Mouse (Mus musculus): ENCODE measurements around the gene Dnajc30. TPM values are rescaled to one million over a fixed set of nuclear protein-coding genes. Genes with fewer than 3 reads are reported as not detected.

Gene Dnajc30
- polyA plus RNA-seq, 1 experiment from 2014 or later: 28.1 TPM

- no peak for ATAC-seq (ENCODE audit: extremely low read depth, insufficient number of reproducible peaks, low FRiP score, low TSS enrichment)
These were observed 14.4 kb downstream of the Dnajc30 start for GRCm38 (mm10) chr5:135078482-135078810.

GRCm38 (mm10) chr5:135079578-135079977 is 15.6 kb downstream of the Dnajc30 start:
- H3K36me3 ChIP-seq: peaks cover 5% of the 10 kb centered on the region; the same call in 1 of the 2 replicates
- H3K4me2 ChIP-seq: no peak overlapping the region
- H3K4me3 ChIP-seq: no peak overlapping the region
- WGBS: 93% methylated on average over 2 of the region's 2 CpGs
- H3K27me3 ChIP-seq (replicated peaks): peaks cover 34% of the 10 kb centered on the region
- H3K9me3 ChIP-seq: no peaks in the 10 kb centered on the region
- H3K4me1 ChIP-seq: peaks cover 13% of the 10 kb centered on the region
- no peak overlapping the region for H3K9ac ChIP-seq
- ATAC-seq (ENCODE audit: extremely low read depth, insufficient number of reproducible peaks, low FRiP score, low TSS enrichment): no peak
- no peak overlapping the region for H3K27ac ChIP-seq (replicated peaks)

More at GRCm38 (mm10) chr5:135078482-135078810, 14.4 kb downstream of the Dnajc30 start:
- Histone ChIP-seq H3K27ac (replicated peaks) (no peak overlapping the region), H3K9me3 (no peaks in the 10 kb centered on the region), H3K27me3 (replicated peaks) (peaks cover 30% of the 10 kb centered on the region), H3K4me3 (peak overlapping the region; percentile 83), H3K4me1 (peaks cover 17% of the 10 kb centered on the region), H3K9ac (peak overlapping the region; percentile 90), H3K4me2 (peak overlapping the region; percentile 86), H3K36me3 (peaks cover 5% of the 10 kb centered on the region; the same call in 1 of the 2 replicates)
- WGBS: under 1% methylated on average over 11 of the region's 11 CpGs

GRCm38 (mm10) chr5:135080539-135080938 is 16.5 kb downstream of the Dnajc30 start:
- 79% methylated on average over 5 of the region's 5 CpGs for WGBS
- Histone ChIP-seq H3K9me3 (no peaks in the 10 kb centered on the region), H3K27me3 (replicated peaks) (peaks cover 43% of the 10 kb centered on the region), H3K9ac (no peak overlapping the region), H3K36me3 (0 out of 2 replicates have a peak, but pooled peaks cover under 1% of the 10 kb centered on the region), H3K4me1 (peaks cover 13% of the 10 kb centered on the region), H3K27ac (replicated peaks) (no peak overlapping the region), H3K4me3 (no peak overlapping the region), H3K4me2 (no peak overlapping the region)
- ATAC-seq (ENCODE audit: extremely low read depth, insufficient number of reproducible peaks, low FRiP score, low TSS enrichment): no peak

GRCm38 (mm10) chr5:135086871-135087270 is 22.9 kb downstream of the Dnajc30 start:
- no peak overlapping the region for H3K4me3 ChIP-seq
- no peak overlapping the region for H3K27ac ChIP-seq (replicated peaks)
- no peaks in the 10 kb centered on the region for H3K36me3 ChIP-seq
- peaks cover 80% of the 10 kb centered on the region for H3K27me3 ChIP-seq (replicated peaks)
- no peaks in the 10 kb centered on the region for H3K9me3 ChIP-seq
- WGBS: 62% methylated on average over 4 of the region's 4 CpGs
- ATAC-seq (ENCODE audit: extremely low read depth, insufficient number of reproducible peaks, low FRiP score, low TSS enrichment): no peak
- H3K9ac ChIP-seq: no peak overlapping the region
- H3K4me1 ChIP-seq: no peaks in the 10 kb centered on the region
- H3K4me2 ChIP-seq: no peak overlapping the region

- WGBS: 3% methylated on average over 39 of the region's 39 CpGs
- peaks cover 96% of the 10 kb centered on the region for H3K27me3 ChIP-seq (replicated peaks)
- H3K9ac ChIP-seq: peak within 1 kb of the TSS; percentile 47
- no peak within 1 kb of the TSS for H3K27ac ChIP-seq (replicated peaks)
- H3K9me3 ChIP-seq: no peaks in the 10 kb centered on the region
- ATAC-seq (ENCODE audit: extremely low read depth, insufficient number of reproducible peaks, low FRiP score, low TSS enrichment): no peak
- no peaks in the 10 kb centered on the region for H3K4me1 ChIP-seq
- H3K4me3 ChIP-seq: peak within 1 kb of the TSS; percentile 32
- H3K4me2 ChIP-seq: peak within 1 kb of the TSS; percentile 55
- no peaks in the 10 kb centered on the region for H3K36me3 ChIP-seq
These were observed 25.7 kb downstream of the Dnajc30 start, which contains the start of gene Mlxipl for GRCm38 (mm10) chr5:135089653-135090052. Mlxipl (plus strand) TSS chr5:135089890.

GRCm38 (mm10) chr5:135100981-135101380 is 37.0 kb downstream of the Dnajc30 start:
- Histone ChIP-seq H3K27ac (replicated peaks) (no peak overlapping the region), H3K9me3 (no peaks in the 10 kb centered on the region), H3K27me3 (replicated peaks) (peaks cover 43% of the 10 kb centered on the region), H3K36me3 (no peaks in the 10 kb centered on the region), H3K4me1 (no peaks in the 10 kb centered on the region), H3K4me2 (no peak overlapping the region), H3K9ac (no peak overlapping the region), H3K4me3 (no peak overlapping the region)
- 31% methylated on average over 1 of the region's 1 CpGs for WGBS
- ATAC-seq (ENCODE audit: extremely low read depth, insufficient number of reproducible peaks, low FRiP score, low TSS enrichment): no peak

GRCm38 (mm10) chr5:135103999-135104660 is 40.1 kb downstream of the Dnajc30 start:
- Histone ChIP-seq H3K4me3 (no peak overlapping the region), H3K27ac (replicated peaks) (no peak overlapping the region), H3K9me3 (no peaks in the 10 kb centered on the region), H3K4me2 (no peak overlapping the region), H3K27me3 (replicated peaks) (peaks cover 63% of the 10 kb centered on the region), H3K9ac (no peak overlapping the region), H3K36me3 (no peaks in the 10 kb centered on the region), H3K4me1 (peaks cover 21% of the 10 kb centered on the region)
- 56% methylated on average over 11 of the region's 11 CpGs for WGBS
- no peak for ATAC-seq (ENCODE audit: extremely low read depth, insufficient number of reproducible peaks, low FRiP score, low TSS enrichment)

- ATAC-seq (ENCODE audit: extremely low read depth, insufficient number of reproducible peaks, low FRiP score, low TSS enrichment): peak; percentile 69; the same call in 1 of the 2 replicates
- H3K27ac ChIP-seq (replicated peaks): no peak overlapping the region
These were observed 42.8 kb downstream of the Dnajc30 start for GRCm38 (mm10) chr5:135106758-135107256.

GRCm38 (mm10) chr5:135107521-135108501 is 43.8 kb downstream of the Dnajc30 start:
- 8% methylated on average over 40 of the region's 40 CpGs for WGBS
- no peak for ATAC-seq (ENCODE audit: extremely low read depth, insufficient number of reproducible peaks, low FRiP score, low TSS enrichment)
- Histone ChIP-seq H3K27me3 (replicated peaks) (peaks cover 90% of the 10 kb centered on the region), H3K4me2 (peak overlapping the region; percentile 91), H3K9me3 (no peaks in the 10 kb centered on the region; the same call in 1 of the 2 replicates), H3K27ac (replicated peaks) (no peak overlapping the region), H3K36me3 (no peaks in the 10 kb centered on the region), H3K4me3 (peak overlapping the region; percentile 53), H3K9ac (peak overlapping the region; percentile 67), H3K4me1 (peaks cover 21% of the 10 kb centered on the region)

More at GRCm38 (mm10) chr5:135106758-135107256, 42.8 kb downstream of the Dnajc30 start:
- Histone ChIP-seq H3K4me3 (peak overlapping the region; percentile 53), H3K27me3 (replicated peaks) (peaks cover 86% of the 10 kb centered on the region), H3K9ac (peak overlapping the region; percentile 67), H3K4me1 (peaks cover 21% of the 10 kb centered on the region), H3K4me2 (peak overlapping the region; percentile 91), H3K36me3 (no peaks in the 10 kb centered on the region), H3K9me3 (no peaks in the 10 kb centered on the region; the same call in 1 of the 2 replicates)
- WGBS: under 1% methylated on average over 48 of the region's 48 CpGs

GRCm38 (mm10) chr5:135109017-135109416 is 45.0 kb downstream of the Dnajc30 start:
- H3K27me3 ChIP-seq (replicated peaks): peaks cover 91% of the 10 kb centered on the region
- no peaks in the 10 kb centered on the region; the same call in 1 of the 2 replicates for H3K9me3 ChIP-seq
- H3K9ac ChIP-seq: no peak overlapping the region
- ATAC-seq (ENCODE audit: extremely low read depth, insufficient number of reproducible peaks, low FRiP score, low TSS enrichment): no peak
- no peak overlapping the region for H3K27ac ChIP-seq (replicated peaks)
- H3K4me3 ChIP-seq: no peak overlapping the region
- peaks cover 21% of the 10 kb centered on the region for H3K4me1 ChIP-seq
- no peak overlapping the region for H3K4me2 ChIP-seq
- 63% methylated on average over 6 of the region's 6 CpGs for WGBS
- H3K36me3 ChIP-seq: no peaks in the 10 kb centered on the region

- H3K4me2 ChIP-seq: no peak overlapping the region
- H3K27ac ChIP-seq (replicated peaks): no peak overlapping the region
- H3K4me1 ChIP-seq: peaks cover 21% of the 10 kb centered on the region
- ATAC-seq (ENCODE audit: extremely low read depth, insufficient number of reproducible peaks, low FRiP score, low TSS enrichment): no peak
- H3K9me3 ChIP-seq: no peaks in the 10 kb centered on the region; the same call in 1 of the 2 replicates
- WGBS: 86% methylated on average over 3 of the region's 3 CpGs
- no peak overlapping the region for H3K9ac ChIP-seq
- no peaks in the 10 kb centered on the region for H3K36me3 ChIP-seq
- peaks cover 89% of the 10 kb centered on the region for H3K27me3 ChIP-seq (replicated peaks)
- H3K4me3 ChIP-seq: no peak overlapping the region
These were observed 45.4 kb downstream of the Dnajc30 start for GRCm38 (mm10) chr5:135109426-135109825.

Data from heart, embryonic 13.5 days (tissue).